Mouse (Mus musculus): ENCODE data around the gene Wipf3. TPM values are rescaled to one million over a fixed set of nuclear protein-coding genes. Genes with fewer than 3 reads are reported as not detected.

Gene Wipf3
- polyA plus RNA-seq, 1 experiment from 2014 or later, result 1.1 TPM

DNA sequence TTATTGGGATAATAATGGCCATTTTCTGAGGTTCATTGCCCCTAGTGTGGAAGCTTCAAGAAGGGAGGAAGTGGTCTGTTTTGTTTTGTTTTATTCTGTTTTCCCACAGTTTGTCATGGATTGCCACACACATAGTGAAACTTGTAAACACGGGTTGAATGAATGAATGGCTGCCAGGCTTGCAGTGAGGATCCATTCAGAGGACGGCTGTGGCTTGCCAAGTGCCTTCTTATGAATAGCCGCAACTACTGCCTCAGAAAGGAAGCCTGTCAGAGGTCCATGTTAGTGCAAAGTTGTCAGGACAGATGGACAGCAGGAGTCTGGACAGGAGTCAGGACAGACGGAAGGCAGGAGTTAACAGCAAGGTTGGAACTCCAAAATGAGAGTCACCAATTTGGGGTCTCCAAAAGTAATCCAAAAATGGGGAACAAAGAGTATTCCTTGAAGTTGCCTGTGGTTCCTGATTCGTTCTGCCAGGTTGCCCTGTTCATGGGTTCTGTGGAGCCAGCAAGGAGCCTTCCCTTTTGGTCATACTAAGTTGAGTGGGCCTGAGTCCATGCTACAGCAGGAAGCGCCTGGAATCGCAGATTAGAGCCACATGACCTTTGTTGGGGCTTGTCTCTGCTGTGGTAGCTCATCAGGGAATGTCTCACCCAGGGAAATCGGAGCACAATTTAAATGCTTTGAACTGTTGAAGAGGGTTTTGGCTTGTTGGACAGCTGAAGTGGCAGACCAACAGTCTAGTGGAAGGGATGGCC is 34.5 kb downstream of the Wipf3 start:
- H3K9me3 ChIP-seq, result no peaks in the 10 kb centered on the region
- 78% methylated on average over 8 of the region's 8 CpGs for WGBS
- H3K36me3 ChIP-seq (replicated peaks), result no peaks in the 10 kb centered on the region
- H3K4me3 ChIP-seq, result no peak overlapping the region
- DNase-seq (ENCODE audit: low spot score), result no peak
- H3K27ac ChIP-seq (replicated peaks), result no peak overlapping the region
- H3K27me3 ChIP-seq (replicated peaks; ENCODE audit: low read depth, poor library complexity, severe bottlenecking), result peaks cover 4% of the 10 kb centered on the region
- H3K4me1 ChIP-seq, result 0 out of 2 replicates have a peak, but pooled peaks cover 6% of the 10 kb centered on the region

DNA sequence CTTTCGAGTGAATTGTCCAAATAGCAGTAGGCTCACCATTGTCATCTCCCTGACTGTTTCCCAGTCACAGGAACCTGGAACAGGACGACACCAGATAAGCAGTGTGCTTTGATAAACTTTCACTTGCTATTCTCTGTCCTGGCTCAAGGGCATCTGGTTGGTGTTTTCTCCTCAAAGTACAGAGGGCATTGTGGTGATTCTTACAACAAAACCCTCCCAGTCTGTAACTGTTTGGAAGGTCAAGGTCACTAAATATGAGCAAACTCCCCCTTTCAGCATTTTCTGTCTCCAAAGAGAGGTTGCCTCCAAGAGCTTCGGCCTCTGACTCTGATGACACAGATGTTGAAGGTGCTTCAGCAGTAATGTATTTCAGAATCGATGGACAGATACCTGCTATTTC is 35.5 kb downstream of the Wipf3 start:
- peaks cover 4% of the 10 kb centered on the region for H3K27me3 ChIP-seq (replicated peaks; ENCODE audit: low read depth, poor library complexity, severe bottlenecking)
- no peaks in the 10 kb centered on the region for H3K36me3 ChIP-seq (replicated peaks)
- WGBS, result 88% methylated on average over 4 of the region's 4 CpGs
- no peak for DNase-seq (ENCODE audit: low spot score)
- no peaks in the 10 kb centered on the region for H3K9me3 ChIP-seq
- H3K27ac ChIP-seq (replicated peaks), result no peak overlapping the region
- H3K4me3 ChIP-seq, result no peak overlapping the region
- 0 out of 2 replicates have a peak, but pooled peaks cover 6% of the 10 kb centered on the region for H3K4me1 ChIP-seq

DNA sequence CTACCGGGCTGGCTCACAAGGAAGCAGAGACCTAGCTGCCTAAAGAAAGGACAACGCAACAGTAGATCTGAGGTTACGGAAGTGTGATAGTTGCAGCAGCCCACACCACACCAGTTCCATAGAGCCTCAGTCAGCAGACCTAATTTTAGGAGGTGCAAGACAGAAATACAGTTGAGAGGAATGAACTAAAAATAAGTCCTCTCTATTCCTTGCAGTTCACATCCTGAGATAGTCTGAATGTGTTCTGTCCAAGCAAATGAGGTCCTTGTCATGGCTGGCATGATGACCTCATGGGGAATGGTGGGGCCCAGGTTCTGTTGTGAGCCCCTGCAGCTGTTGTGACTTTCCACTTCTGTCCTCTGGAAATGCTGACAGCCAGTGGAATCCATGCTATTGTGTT is 38.0 kb downstream of the Wipf3 start:
- no peak overlapping the region for H3K27ac ChIP-seq (replicated peaks)
- H3K4me1 ChIP-seq, result 0 out of 2 replicates have a peak, but pooled peaks cover 6% of the 10 kb centered on the region
- no peaks in the 10 kb centered on the region for H3K9me3 ChIP-seq
- WGBS, result 91% methylated on average over 3 of the region's 3 CpGs
- no peaks in the 10 kb centered on the region for H3K36me3 ChIP-seq (replicated peaks)
- H3K4me3 ChIP-seq, result no peak overlapping the region
- no peaks in the 10 kb centered on the region; the same call in 1 of the 2 replicates for H3K27me3 ChIP-seq (replicated peaks; ENCODE audit: low read depth, poor library complexity, severe bottlenecking)
- no peak for DNase-seq (ENCODE audit: low spot score)

DNA sequence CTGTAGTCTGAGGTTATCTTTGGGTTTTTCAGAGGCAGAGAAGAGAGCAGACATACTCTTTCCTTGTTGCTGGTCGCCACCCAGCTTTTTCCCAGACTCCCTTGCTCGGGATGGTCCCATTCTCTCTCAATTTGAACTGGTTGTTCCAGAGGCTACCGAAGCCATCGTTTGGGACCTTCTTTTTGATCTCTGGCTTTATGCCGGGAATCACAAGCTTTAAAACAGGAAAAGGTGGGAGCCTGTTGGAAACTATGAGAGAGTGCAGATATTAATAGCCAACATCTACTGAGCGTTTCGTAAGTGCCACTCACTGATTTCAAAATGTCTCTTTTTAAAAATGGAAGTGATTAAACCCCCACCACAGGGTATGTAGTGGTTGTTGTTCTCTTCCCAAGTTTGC is 42.5 kb downstream of the Wipf3 start:
- Histone ChIP-seq H3K4me3 (no peak overlapping the region), H3K27me3 (replicated peaks; ENCODE audit: low read depth, poor library complexity, severe bottlenecking) (no peaks in the 10 kb centered on the region), H3K9me3 (no peaks in the 10 kb centered on the region), H3K4me1 (peaks cover 10% of the 10 kb centered on the region), H3K27ac (replicated peaks) (no peak overlapping the region), H3K36me3 (replicated peaks) (no peaks in the 10 kb centered on the region)
- WGBS, result 89% methylated on average over 7 of the region's 7 CpGs
- DNase-seq (ENCODE audit: low spot score), result no peak

DNA sequence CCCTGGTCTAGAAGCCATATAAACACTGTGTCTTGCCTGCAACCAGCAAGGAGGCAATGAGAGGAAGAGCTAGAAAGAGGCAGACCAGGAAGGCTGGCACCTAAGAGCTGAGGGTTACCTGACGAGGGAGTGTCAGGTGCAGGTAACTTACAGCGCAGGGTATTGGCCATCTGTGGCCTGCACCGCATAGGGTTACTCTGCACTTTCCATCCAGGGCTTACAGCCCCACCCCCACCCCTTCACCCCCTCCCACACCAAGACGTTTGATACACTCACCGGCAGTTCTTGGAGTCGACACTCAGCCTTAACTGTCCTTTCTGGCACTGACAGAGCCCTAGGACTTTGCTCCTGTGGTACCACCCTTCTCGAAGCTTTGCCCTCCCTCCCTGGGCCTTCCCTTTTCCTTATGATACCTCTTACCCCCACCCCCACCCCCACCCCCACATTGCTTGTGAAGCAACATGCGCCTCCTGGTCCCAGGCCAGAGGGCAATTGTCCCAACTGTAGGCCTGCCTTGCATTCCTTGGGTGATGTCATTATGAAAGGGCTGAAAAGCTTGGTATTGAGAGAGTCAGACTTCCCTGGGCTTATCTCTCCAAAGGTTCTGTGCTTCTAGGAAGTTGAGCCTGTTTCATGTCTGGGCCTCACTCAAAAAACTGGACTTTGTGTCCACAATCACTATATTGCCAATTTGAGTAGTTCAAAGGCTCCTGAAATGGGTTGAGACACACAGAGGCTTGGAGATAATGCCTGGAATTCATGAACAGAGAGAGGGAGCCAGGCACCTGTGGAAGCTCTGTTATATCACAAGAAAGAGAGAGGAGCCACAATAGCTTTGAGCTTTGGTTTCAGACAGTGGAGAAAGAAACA is 43.7 kb downstream of the Wipf3 start:
- Histone ChIP-seq H3K4me1 (peaks cover 10% of the 10 kb centered on the region), H3K27ac (replicated peaks) (0 out of 2 replicates have a peak overlapping the region, but pooled peaks have one; percentile 19), H3K9me3 (no peaks in the 10 kb centered on the region), H3K27me3 (replicated peaks; ENCODE audit: low read depth, poor library complexity, severe bottlenecking) (peaks cover 4% of the 10 kb centered on the region; the same call in 1 of the 2 replicates), H3K36me3 (replicated peaks) (no peaks in the 10 kb centered on the region), H3K4me3 (no peak overlapping the region)
- 64% methylated on average over 8 of the region's 8 CpGs for WGBS
- DNase-seq (ENCODE audit: low spot score), result no peak

DNA sequence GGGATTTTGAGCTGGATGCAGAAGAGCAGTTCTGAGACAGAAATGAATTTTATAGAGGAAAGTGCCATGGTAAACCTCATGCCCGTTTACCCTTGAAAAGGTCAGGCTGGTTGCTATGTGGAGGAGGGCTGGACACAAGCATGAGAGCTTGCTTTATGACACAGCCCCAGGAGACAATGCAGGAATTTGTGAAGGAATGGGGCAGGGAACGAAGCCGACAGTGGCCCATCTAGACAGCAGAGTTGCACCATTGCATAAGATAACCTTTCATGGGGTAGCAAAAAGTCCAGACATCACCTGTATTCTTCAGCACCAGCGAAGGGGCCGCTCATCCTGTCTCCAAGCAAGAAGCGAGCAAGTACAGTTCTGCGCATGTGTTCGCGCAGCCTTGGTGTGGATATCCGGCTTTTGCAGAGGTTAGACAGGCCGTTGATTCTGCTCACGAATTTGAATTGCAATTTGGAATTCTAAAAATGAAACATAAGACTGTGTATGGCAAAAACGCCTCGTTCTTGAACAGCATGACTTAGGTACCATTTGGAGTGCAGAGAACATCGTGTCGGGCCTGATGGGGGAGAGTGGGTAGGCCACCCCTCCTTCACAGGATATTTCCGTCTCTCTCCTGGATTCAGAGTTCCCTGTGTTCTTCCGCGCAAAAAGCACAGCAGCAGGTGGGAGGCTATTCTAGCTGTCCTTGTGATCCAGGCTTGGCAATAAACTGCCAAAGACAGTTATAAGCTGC is 46.7 kb downstream of the Wipf3 start:
- peaks cover 4% of the 10 kb centered on the region; the same call in 1 of the 2 replicates for H3K27me3 ChIP-seq (replicated peaks; ENCODE audit: low read depth, poor library complexity, severe bottlenecking)
- H3K27ac ChIP-seq (replicated peaks), result no peak overlapping the region
- H3K36me3 ChIP-seq (replicated peaks), result no peaks in the 10 kb centered on the region
- whole genome bisulfite sequencing, result 88% methylated on average over 19 of the region's 19 CpGs
- no peak overlapping the region for H3K4me3 ChIP-seq
- H3K4me1 ChIP-seq, result peaks cover 10% of the 10 kb centered on the region
- H3K9me3 ChIP-seq, result no peaks in the 10 kb centered on the region
- no peak for DNase-seq (ENCODE audit: low spot score)

DNA sequence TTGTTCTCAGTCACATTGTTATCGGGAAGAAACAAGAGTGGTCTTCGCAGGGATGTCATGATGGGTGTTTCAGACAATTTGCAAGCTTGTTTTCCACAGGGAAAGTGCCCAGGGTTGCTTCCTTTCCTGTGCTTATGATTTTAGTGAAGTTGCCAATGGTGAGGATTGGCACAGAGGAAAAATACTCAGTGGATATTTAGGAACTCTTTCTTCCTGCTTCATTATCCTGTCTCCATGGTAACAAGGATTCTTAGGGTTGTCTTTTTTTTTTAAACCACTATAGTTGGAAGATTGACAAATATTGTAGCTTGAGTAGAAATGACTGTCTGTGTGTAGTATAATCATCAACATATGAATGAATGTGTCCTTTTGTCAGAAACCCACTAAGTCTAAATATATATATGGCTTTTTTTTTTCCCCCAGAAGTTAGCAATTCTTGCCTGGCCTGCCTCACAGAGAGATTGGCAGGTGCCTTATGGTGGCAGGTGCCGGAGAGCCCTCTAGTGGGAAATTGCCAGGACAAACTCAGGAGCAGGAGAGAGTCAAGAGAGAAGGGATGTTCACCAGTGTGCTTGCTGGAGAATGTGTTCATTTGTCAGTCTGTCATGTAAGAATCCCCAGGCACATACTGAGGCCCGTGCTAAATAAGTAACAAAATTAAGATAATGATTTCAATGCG is 49.4 kb downstream of the Wipf3 start:
- Histone ChIP-seq H3K4me1 (peaks cover 3% of the 10 kb centered on the region; the same call in 1 of the 2 replicates), H3K27me3 (replicated peaks; ENCODE audit: low read depth, poor library complexity, severe bottlenecking) (peaks cover 4% of the 10 kb centered on the region; the same call in 1 of the 2 replicates), H3K9me3 (no peaks in the 10 kb centered on the region), H3K4me3 (no peak overlapping the region), H3K36me3 (replicated peaks) (no peaks in the 10 kb centered on the region), H3K27ac (replicated peaks) (no peak overlapping the region)
- WGBS, result 69% methylated on average over 5 of the region's 5 CpGs
- DNase-seq (ENCODE audit: low spot score), result peak; percentile 21

DNA sequence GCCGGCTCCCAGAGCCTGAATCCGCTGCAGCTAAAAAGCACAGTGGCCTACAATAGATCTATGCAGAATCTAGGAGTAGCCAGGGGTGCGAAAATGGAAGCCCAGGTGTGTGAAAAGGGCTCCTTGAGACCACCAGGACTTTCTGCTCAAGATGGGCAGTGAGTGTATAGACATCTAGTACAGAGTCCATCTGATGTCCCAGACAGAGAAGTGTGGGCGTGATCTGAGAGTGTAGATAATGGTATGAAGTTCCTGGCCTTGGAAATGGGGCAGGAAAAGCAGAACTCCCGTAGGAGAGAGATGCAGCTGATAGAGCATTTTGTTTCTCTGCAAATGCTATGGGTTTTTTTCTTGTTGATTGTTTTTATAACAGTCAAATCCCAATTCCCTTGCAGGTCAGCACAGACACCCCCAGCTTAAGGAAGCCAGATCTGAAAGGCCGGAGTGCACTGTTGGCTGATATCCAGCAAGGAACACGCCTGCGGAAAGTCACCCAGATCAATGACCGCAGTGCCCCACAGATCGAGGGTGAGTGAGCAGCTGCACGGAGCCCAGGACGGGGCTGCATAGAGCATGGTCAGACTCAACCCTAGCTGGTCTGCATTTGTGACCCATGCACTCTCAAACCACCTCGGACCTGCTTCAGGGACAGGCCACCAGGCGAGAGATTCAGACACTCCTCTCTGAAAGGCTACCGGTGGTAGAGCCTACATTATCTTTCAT is 52.1 kb downstream of the Wipf3 start:
- WGBS, result 83% methylated on average over 15 of the region's 15 CpGs
- H3K36me3 ChIP-seq (replicated peaks), result no peaks in the 10 kb centered on the region
- no peak for DNase-seq (ENCODE audit: low spot score)
- no peaks in the 10 kb centered on the region for H3K9me3 ChIP-seq
- peaks cover 16% of the 10 kb centered on the region for H3K4me1 ChIP-seq
- no peak overlapping the region for H3K4me3 ChIP-seq
- peaks cover 28% of the 10 kb centered on the region for H3K27me3 ChIP-seq (replicated peaks; ENCODE audit: low read depth, poor library complexity, severe bottlenecking)
- H3K27ac ChIP-seq (replicated peaks), result no peak overlapping the region

DNA sequence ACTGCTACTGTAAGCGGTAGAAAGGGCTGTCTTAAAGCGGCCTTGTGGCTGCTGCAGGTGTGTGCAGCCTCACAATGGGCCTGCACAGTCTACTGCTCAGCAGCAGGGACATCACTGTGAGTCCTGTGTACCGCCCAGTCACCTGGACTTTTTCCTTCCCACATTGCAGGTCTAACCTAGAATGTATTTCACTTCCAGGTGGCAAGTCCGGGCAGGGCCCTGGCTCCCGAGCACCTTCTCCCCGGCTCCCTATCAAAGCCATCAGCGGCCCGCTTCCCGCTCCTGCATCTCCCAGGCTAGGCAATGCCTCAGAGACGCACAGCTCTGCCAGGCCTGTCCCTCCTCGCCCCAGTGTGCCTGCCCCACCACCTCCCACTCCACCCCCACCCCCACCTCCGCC is 55.6 kb downstream of the Wipf3 start:
- peak overlapping the region; percentile 71 for H3K27ac ChIP-seq (replicated peaks)
- DNase-seq (ENCODE audit: low spot score), result peak; percentile 38
- peaks cover 40% of the 10 kb centered on the region for H3K27me3 ChIP-seq (replicated peaks; ENCODE audit: low read depth, poor library complexity, severe bottlenecking)
- WGBS, result 14% methylated on average over 12 of the region's 12 CpGs
- H3K36me3 ChIP-seq (replicated peaks), result no peaks in the 10 kb centered on the region
- no peaks in the 10 kb centered on the region for H3K9me3 ChIP-seq
- H3K4me3 ChIP-seq, result peak overlapping the region; percentile 59
- peaks cover 16% of the 10 kb centered on the region for H3K4me1 ChIP-seq

DNA sequence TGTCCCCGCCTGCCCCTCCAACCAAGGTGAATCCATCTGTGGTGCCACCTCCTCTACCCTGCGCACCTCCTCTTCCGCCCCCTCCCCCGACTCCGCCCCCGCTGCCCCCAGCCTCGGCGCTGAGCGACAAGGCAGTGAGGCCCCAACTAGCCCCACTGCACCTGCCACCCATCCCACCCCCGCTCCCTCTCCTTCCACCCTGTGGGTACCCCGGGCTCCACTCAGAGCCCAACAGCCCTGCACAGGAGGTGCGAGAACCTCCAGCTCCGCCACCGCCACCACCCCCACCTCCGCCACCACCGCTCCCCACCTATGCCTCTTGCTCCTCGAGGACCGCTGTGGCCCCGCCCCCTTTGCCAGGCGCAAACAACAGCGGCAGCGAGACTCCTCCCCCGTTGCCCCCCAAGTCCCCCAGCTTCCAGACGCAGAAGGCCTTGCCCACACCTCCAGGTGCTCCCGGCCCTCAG is 56.1 kb downstream of the Wipf3 start:
- H3K4me1 ChIP-seq, result peaks cover 16% of the 10 kb centered on the region
- no peaks in the 10 kb centered on the region for H3K9me3 ChIP-seq
- H3K4me3 ChIP-seq, result peak overlapping the region; percentile 59
- no peaks in the 10 kb centered on the region for H3K36me3 ChIP-seq (replicated peaks)
- WGBS, result 10% methylated on average over 25 of the region's 25 CpGs
- peak; percentile 51 for DNase-seq (ENCODE audit: low spot score)
- H3K27ac ChIP-seq (replicated peaks), result peak overlapping the region; percentile 71
- H3K27me3 ChIP-seq (replicated peaks; ENCODE audit: low read depth, poor library complexity, severe bottlenecking), result peaks cover 40% of the 10 kb centered on the region

DNA sequence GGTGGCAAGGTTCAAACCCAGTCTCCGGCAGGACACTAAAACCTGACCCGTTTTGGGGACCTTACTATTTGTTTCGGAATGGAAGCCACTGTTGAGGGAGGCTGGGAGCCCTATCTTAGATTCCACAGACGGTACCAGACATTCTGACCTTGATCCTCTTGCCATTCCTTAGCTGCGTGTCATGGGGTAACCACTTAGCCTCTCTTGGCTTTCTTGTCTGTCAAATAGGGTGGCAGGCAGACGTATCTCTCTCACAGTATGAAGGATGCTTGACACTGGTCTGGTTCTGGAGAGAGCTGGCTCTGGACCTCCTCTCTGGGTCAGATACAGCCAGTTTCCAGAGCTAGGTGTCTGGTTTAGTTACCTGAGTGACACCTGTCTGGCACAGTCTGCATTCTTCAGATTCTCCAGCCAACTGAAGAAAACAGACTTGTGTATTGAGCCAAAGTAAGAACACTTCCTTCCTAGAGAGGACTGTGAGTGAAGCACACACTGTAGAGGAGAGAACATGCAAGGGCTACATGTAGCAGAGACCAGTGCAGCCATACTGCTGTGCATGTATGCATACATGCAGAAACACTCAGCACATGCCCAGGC is 56.7 kb downstream of the Wipf3 start:
- H3K4me3 ChIP-seq, result peak overlapping the region; percentile 59
- peaks cover 22% of the 10 kb centered on the region for H3K4me1 ChIP-seq
- H3K36me3 ChIP-seq (replicated peaks), result no peaks in the 10 kb centered on the region
- H3K27me3 ChIP-seq (replicated peaks; ENCODE audit: low read depth, poor library complexity, severe bottlenecking), result peaks cover 40% of the 10 kb centered on the region
- peak overlapping the region; percentile 71; the same call in 1 of the 2 replicates for H3K27ac ChIP-seq (replicated peaks)
- H3K9me3 ChIP-seq, result no peaks in the 10 kb centered on the region
- WGBS, result 39% methylated on average over 6 of the region's 6 CpGs
- DNase-seq (ENCODE audit: low spot score), result no peak
